In genomic region chr12:99844951-99845350, GRCm38 (mm10) we compare ENCODE assay signal across 19 mouse cellular contexts.
"Had no signal": no experiment of that assay in that cellular context is flagged by ENCODE, and none has a peak within 500 bp of the region (broad histone marks: within the 10 kb centered on the region; RNA-seq: fewer than 3 reads in every experiment).

No protein-coding gene starts in this region.

- H3K27ac ChIP-seq: midbrain, embryonic 10.5 days; midbrain, embryonic 12.5 days; neural tube, embryonic 13.5 days; neural tube, embryonic 15.5 days had no signal

- DNase-seq: lung, adult 18-20 months; lung, embryonic 14.5 days; lung, postnatal 10 days; lung, postnatal 4 days; midbrain, embryonic 14.5 days; retina, postnatal 1 day; right cerebral cortex, adult 18-20 months; right cerebral cortex, postnatal 25 days; right cerebral cortex, postnatal 4 days; spleen, adult 18-20 months; thymus, adult 18-20 months; thymus, postnatal 14 days; thymus, postnatal 36 days had no signal

- H3K4me3 ChIP-seq: midbrain, embryonic 10.5 days; midbrain, embryonic 12.5 days; myocyte; neural tube, embryonic 13.5 days; neural tube, embryonic 15.5 days had no signal

- H3K9ac ChIP-seq: lung, embryonic 14.5 days; midbrain, embryonic 12.5 days; neural tube, embryonic 13.5 days; neural tube, embryonic 15.5 days had no signal

- H3K4me2 ChIP-seq: lung, embryonic 14.5 days; midbrain, embryonic 12.5 days; neural tube, embryonic 13.5 days; neural tube, embryonic 15.5 days had no signal

- H3K9me3 ChIP-seq: midbrain, embryonic 10.5 days; midbrain, embryonic 12.5 days; neural tube, embryonic 13.5 days; neural tube, embryonic 15.5 days had no signal

- ATAC-seq: midbrain, embryonic 16.5 days had no signal

- H3K36me3 ChIP-seq: midbrain, embryonic 12.5 days; neural tube, embryonic 13.5 days; neural tube, embryonic 15.5 days had no signal

- H3K27me3 ChIP-seq: midbrain, embryonic 12.5 days; neural tube, embryonic 13.5 days; neural tube, embryonic 15.5 days had no signal

- H3K4me1 ChIP-seq: midbrain, embryonic 10.5 days; neural tube, embryonic 13.5 days; neural tube, embryonic 15.5 days had no signal
